Comparison of ENCODE assay signal across 8 mouse cellular contexts in genomic region chr11:120046553-120047191, GRCm38 (mm10). TPM values are rescaled to one million over a fixed set of nuclear protein-coding genes. Genes with fewer than 3 reads are reported as not detected.
A peak's percentile ranks its signal among the peaks of the same experiment; 100 is the strongest.
DNase-seq lines count a peak whose midpoint lies in the region; ATAC-seq and TF ChIP-seq lines count a peak whose summit lies in the region.

Gene Aatk, minus strand, starts transcription at chr11:120047167.

- ATAC-seq in hindbrain, embryonic 14.5 days (ENCODE audit: low FRiP score) = 0 out of 2 replicates have a peak, but pooled peaks have one; percentile 34
- no peak for ATAC-seq in liver, embryonic 15.5 days (ENCODE audit: insufficient read depth)

- 4% methylated on average over 63 of the region's 63 CpGs for WGBS in heart, adult 2 months
- WGBS in hindbrain, embryonic 14.5 days = 1% methylated on average over 49 of the region's 63 CpGs
- 3% methylated on average over 63 of the region's 63 CpGs for WGBS in liver, embryonic 15.5 days (ENCODE audit: insufficient replicate concordance)

- peaks cover 9% of the 10 kb centered on the region for H3K27me3 ChIP-seq in heart, adult 2 months (ENCODE audit: control insufficient read depth, insufficient read depth, low read length)
- H3K27me3 ChIP-seq in hindbrain, embryonic 14.5 days (ENCODE audit: control insufficient read depth, insufficient read depth, low read length) = no peaks in the 10 kb centered on the region; the same call in 1 of the 2 replicates
- H3K27me3 ChIP-seq in liver, embryonic 15.5 days = peaks cover 66% of the 10 kb centered on the region

- no peaks in the 10 kb centered on the region for H3K36me3 ChIP-seq in heart, adult 2 months (ENCODE audit: control insufficient read depth, insufficient read depth, low read length)
- no peaks in the 10 kb centered on the region for H3K36me3 ChIP-seq in ES-E14 (ENCODE audit: control insufficient read depth, insufficient read depth, low read length, poor library complexity, severe bottlenecking)
- H3K36me3 ChIP-seq in hindbrain, embryonic 14.5 days (replicated peaks; ENCODE audit: control insufficient read depth, insufficient read depth) = no peaks in the 10 kb centered on the region
- H3K36me3 ChIP-seq in liver, embryonic 15.5 days (replicated peaks) = no peaks in the 10 kb centered on the region

- peak within 1 kb of the TSS; percentile 60 for H3K27ac ChIP-seq in heart, adult 2 months
- H3K27ac ChIP-seq in ES-E14 (ENCODE audit: insufficient read depth, low read depth, low read length, poor library complexity, severe bottlenecking) = no peak within 1 kb of the TSS
- peak within 1 kb of the TSS; percentile 92 for H3K27ac ChIP-seq in hindbrain, embryonic 14.5 days
- H3K27ac ChIP-seq in liver, embryonic 15.5 days (replicated peaks) = no peak within 1 kb of the TSS

- TF ChIP-seq POLR2A in heart, adult 2 months (IDR thresholded peaks at IDR 0.05; ENCODE audit: insufficient read depth, low read depth, low read length) = no peak

- H3K79me2 ChIP-seq in heart, adult 2 months (replicated peaks; ENCODE audit: control insufficient read depth, insufficient read depth, low read length) = no peaks in the 10 kb centered on the region

- peak within 1 kb of the TSS; percentile 73 for H3K9ac ChIP-seq in heart, adult 2 months (ENCODE audit: low read depth, low read length)
- peak within 1 kb of the TSS; percentile 66 for H3K9ac ChIP-seq in ES-E14 (ENCODE audit: insufficient read depth, low read depth, low read length, poor library complexity, severe bottlenecking)
- H3K9ac ChIP-seq in hindbrain, embryonic 14.5 days = peak within 1 kb of the TSS; percentile 89
- H3K9ac ChIP-seq in liver, embryonic 15.5 days = no peak within 1 kb of the TSS

- intact Hi-C loops in heart, adult 2 months (cut with DNase I) = no loop called here

- H3K4me1 ChIP-seq in heart, adult 2 months (ENCODE audit: control insufficient read depth, insufficient read depth, low read length) = peaks cover 12% of the 10 kb centered on the region
- H3K4me1 ChIP-seq in ES-E14 (ENCODE audit: control insufficient read depth in 2 of 2, insufficient read depth in 2 of 2, low read length in 2 of 2, poor library complexity in 1 of 2) = peaks cover 1 to 13% of the 10 kb centered on the region in 2 experiments; a peak in 2 of 4 replicates
- H3K4me1 ChIP-seq in hindbrain, embryonic 14.5 days (replicated peaks; ENCODE audit: control insufficient read depth, insufficient read depth, low read length) = peaks cover 38% of the 10 kb centered on the region
- peaks cover 23% of the 10 kb centered on the region for H3K4me1 ChIP-seq in liver, embryonic 15.5 days (replicated peaks)

- in situ Hi-C loops in ES-E14 (cut with MboI; ENCODE audit: low sequenced_read_pairs in 2 of 2, unreplicated experiment in 2 of 2) = no loop called here

- H3K9me3 ChIP-seq in ES-E14 (ENCODE audit: control insufficient read depth, insufficient read depth, low read depth, low read length) = no peaks in the 10 kb centered on the region
- no peaks in the 10 kb centered on the region for H3K9me3 ChIP-seq in hindbrain, embryonic 14.5 days (ENCODE audit: control insufficient read depth, low read length)
- no peaks in the 10 kb centered on the region for H3K9me3 ChIP-seq in liver, embryonic 15.5 days (replicated peaks)

- H3K4me2 ChIP-seq in hindbrain, embryonic 14.5 days (replicated peaks) = peak within 1 kb of the TSS; percentile 95
- H3K4me2 ChIP-seq in liver, embryonic 15.5 days = peak within 1 kb of the TSS; percentile 64

- H3K4me3 ChIP-seq in heart, adult 2 months = peak within 1 kb of the TSS; percentile 61
- peak within 1 kb of the TSS; percentile 61 to 76 for H3K4me3 ChIP-seq in ES-E14 (ENCODE audit: insufficient read depth in 1 of 2, low read depth in 1 of 2, low read length in 2 of 2, poor library complexity in 1 of 2, severe bottlenecking in 1 of 2)
- H3K4me3 ChIP-seq in hindbrain, embryonic 14.5 days (replicated peaks; ENCODE audit: low read length) = peak within 1 kb of the TSS; percentile 77
- H3K4me3 ChIP-seq in liver, embryonic 15.5 days (replicated peaks) = peak within 1 kb of the TSS; percentile 37

- no peak for TF ChIP-seq EP300 in heart, adult 2 months (IDR thresholded peaks at IDR 0.05; ENCODE audit: insufficient read depth, low read depth, low read length)

- DNase-seq in heart, adult 2 months = peak in 1 of 2 experiments; percentile 51
- no peak for DNase-seq in heart, adult 8-10 months (ENCODE audit: low spot score)
- DNase-seq in ES-E14 (ENCODE audit: low read depth, low spot score) = no peak
- DNase-seq in cerebellum, postnatal 36 days = peak; percentile 62 to 63
- DNase-seq in hindbrain, embryonic 14.5 days (ENCODE audit: low spot score) = peak; percentile 57
- no peak for DNase-seq in thymus, postnatal 0 days (ENCODE audit: low spot score)
- no peak for DNase-seq in thymus, postnatal 10 days (ENCODE audit: low spot score in 2 of 2)

- TF ChIP-seq CTCF in heart, adult 2 months (IDR thresholded peaks at IDR 0.05) = no peak

TF ChIP-seq in ES-E14, 5 proteins besides CTCF, POLR2A, EP300 and RAD21:
- TF ChIP-seq HCFC1 (IDR thresholded peaks at IDR 0.05; ENCODE audit: borderline replicate concordance, insufficient read depth, low read length) (no peak), CHD2 (IDR thresholded peaks at IDR 0.05; ENCODE audit: low read depth, low read length) (no peak), ZC3H11A (IDR thresholded peaks at IDR 0.05; ENCODE audit: borderline replicate concordance, low read depth, low read length) (no peak), MAFK (IDR thresholded peaks at IDR 0.05; ENCODE audit: insufficient read depth, low read depth, low read length) (no peak), ZNF384 (IDR thresholded peaks at IDR 0.05; ENCODE audit: low read depth, low read length) (no peak)

RNA-seq across cellular contexts. Expression of gene Aatk, which starts in this region (rescaled TPM):
- 1 to 10 TPM; 3.6 to 4.7 TPM for total RNA-seq in heart, adult 2 months (2021)
- 10.3 and 12.1 TPM in 2 replicates for polyA plus RNA-seq in heart, adult 2 months (2012; rRNA removed)
- 1 to 10 TPM; 3.1 to 6.2 (median 4.7) TPM for total RNA-seq in heart, adult 8-10 months (2022)
- total RNA-seq in ES-E14 (2012; rRNA removed) = 1.2 and 2.2 TPM in 2 replicates
- polyA plus RNA-seq in hindbrain, embryonic 14.5 days (2014; fragmentation: Nextera tagmentation; extraction: Ambion mirVana) = 45.3 and 49.1 TPM in 2 replicates
- polyA plus RNA-seq in liver, embryonic 15.5 days (2015; fragmentation: Nextera tagmentation; extraction: Ambion mirVana) = 0.59 and 0.68 TPM in 2 replicates
- polyA plus RNA-seq in thymus, postnatal 0 days (2015; fragmentation: Nextera tagmentation; extraction: Ambion mirVana) = 0.21 and 0.31 TPM in 2 replicates

Comparison
In these comparisons a context has a peak if more than half of its experiments do, and no peak if none do; other contexts are left out.
1. DNase-seq: peak in cerebellum, postnatal 36 days (2 of 2) and hindbrain, embryonic 14.5 days (single experiment); none in heart, adult 8-10 months (single experiment), ES-E14 (single experiment), thymus, postnatal 0 days (single experiment) and thymus, postnatal 10 days (0 of 2).
2. H3K27ac ChIP-seq: peak in heart, adult 2 months (single experiment) and hindbrain, embryonic 14.5 days (single experiment); none in ES-E14 (single experiment) and liver, embryonic 15.5 days (single experiment).
3. Peak in every context shown above with its lines, with median percentiles within 50 percentile points of each other: H3K4me3 ChIP-seq.